Mouse (Mus musculus) spleen, adult 2 months (tissue): ENCODE data around the gene 1700001C02Rik. TPM values are rescaled to one million over a fixed set of nuclear protein-coding genes. Genes with fewer than 3 reads are reported as not detected.
A peak's percentile ranks its signal among the peaks of the same experiment; 100 is the strongest.

Source experiments
- DNase-seq, 2 experiments: peaks; one replicate each; pipeline versions ENCODE4 v3.0.0 to v3.0.0-alpha.2; 2012 to 2021; ENCODE audit warnings: low spot score in 2 of 2, low read depth in 1 of 2
- H3K27ac ChIP-seq: fragments of 200-500 bp; 2 replicates; pipeline ENCODE4 v1.5.1; 2012; ENCODE audit warnings: low read length, inconsistent platforms; ENCODE audit not compliant: insufficient read depth
- H3K27me3 ChIP-seq: fragments of 200-500 bp; 2 replicates; pipeline ENCODE4 v1.6.1; 2012; ENCODE audit warnings: mild to moderate bottlenecking, moderate library complexity, low read length, inconsistent platforms; ENCODE audit not compliant: control insufficient read depth, insufficient read depth
- H3K36me3 ChIP-seq: fragments of 200-500 bp; 2 replicates; pipeline ENCODE4 v1.6.1; 2012; ENCODE audit warnings: mild to moderate bottlenecking, low read length, inconsistent platforms; ENCODE audit not compliant: control insufficient read depth, insufficient read depth
- H3K4me1 ChIP-seq: fragments of 200-500 bp; 2 replicates; pipeline ENCODE4 v1.6.1; 2011; ENCODE audit warnings: inconsistent platforms; ENCODE audit not compliant: control insufficient read depth, insufficient read depth, insufficient read length
- H3K4me3 ChIP-seq: fragments of 200-500 bp; 2 replicates; pipeline ENCODE4 v1.5.1; 2011; ENCODE audit warnings: mild to moderate bottlenecking, inconsistent platforms; ENCODE audit not compliant: insufficient read depth, insufficient read length; ENCODE audit errors: extremely low read depth
- CTCF ChIP-seq: fragments of 200-500 bp; IDR thresholded peaks from 2 replicates; pipeline ENCODE4 v1.5.1; 2011; ENCODE audit warnings: mild to moderate bottlenecking, inconsistent platforms; ENCODE audit not compliant: insufficient read depth, insufficient read length, insufficient replicate concordance; ENCODE audit errors: extremely low read depth
- POLR2A ChIP-seq: fragments of 200-500 bp; IDR thresholded peaks from 2 replicates; pipeline ENCODE4 v1.6.1; 2011; ENCODE audit warnings: low read depth, low read length, inconsistent platforms
- WGBS: fragments of 180-500 bp; shearing (Covaris S2); methylation state at CpG from one replicate; pipeline ENCODE4 v1.1.7; 2018; 5-methylcytosine and 5-hydroxymethylcytosine counted together
- polyA plus RNA-seq: library from polyadenylated mRNA; depleted of rRNA; stranded (reverse); fragments of >200 nt; gene quantifications from 2 replicates; pipeline ENCODE4 v1.2.3, GENCODE M21; 2012; rRNA removed

Gene 1700001C02Rik
- polyA plus RNA-seq = not detected in 2 replicates

- Histone ChIP-seq H3K36me3 (no peaks in the 10 kb centered on the region), H3K27me3 (no peaks in the 10 kb centered on the region; the same call in 1 of the 2 replicates), H3K4me1 (no peaks in the 10 kb centered on the region), H3K4me3 (no peak within 1 kb of the TSS), H3K27ac (no peak within 1 kb of the TSS)
- no peak for DNase-seq
- WGBS = 21% methylated on average over 21 of the region's 21 CpGs
- TF ChIP-seq POLR2A (no peak), CTCF (no peak)
Measured at GRCm38 (mm10) chr5:30465861-30466260, at the start of gene 1700001C02Rik. Gene 1700001C02Rik, plus strand, starts transcription at chr5:30466047.

- Histone ChIP-seq H3K4me1 (no peaks in the 10 kb centered on the region), H3K36me3 (no peaks in the 10 kb centered on the region), H3K27me3 (no peaks in the 10 kb centered on the region), H3K27ac (no peak overlapping the region), H3K4me3 (no peak overlapping the region)
- 88% methylated on average over 5 of the region's 5 CpGs for WGBS
- TF ChIP-seq POLR2A (no peak), CTCF (no peak)
- DNase-seq = no peak
Measured at GRCm38 (mm10) chr5:30416665-30417064, 49.2 kb upstream of the 1700001C02Rik start.

- H3K4me3 ChIP-seq = no peak overlapping the region
- WGBS = 92% methylated on average over 4 of the region's 4 CpGs
- no peaks in the 10 kb centered on the region for H3K27me3 ChIP-seq
- H3K36me3 ChIP-seq = no peaks in the 10 kb centered on the region
- TF ChIP-seq CTCF = no peak
- no peak for TF ChIP-seq POLR2A
- no peak overlapping the region for H3K27ac ChIP-seq
- no peaks in the 10 kb centered on the region for H3K4me1 ChIP-seq
- no peak for DNase-seq
Measured at GRCm38 (mm10) chr5:30423121-30423520, 42.7 kb upstream of the 1700001C02Rik start.

- no peaks in the 10 kb centered on the region for H3K27me3 ChIP-seq
- TF ChIP-seq CTCF (peak; percentile 35; the same call in 1 of the 2 replicates), POLR2A (no peak)
- peak in 1 of 2 experiments; percentile 5 for DNase-seq
- no peak overlapping the region for H3K27ac ChIP-seq
- H3K4me1 ChIP-seq = no peaks in the 10 kb centered on the region
- H3K36me3 ChIP-seq = no peaks in the 10 kb centered on the region
- H3K4me3 ChIP-seq = no peak overlapping the region
- WGBS = 36% methylated on average over 8 of the region's 8 CpGs
Measured at GRCm38 (mm10) chr5:30423572-30424244, 42.1 kb upstream of the 1700001C02Rik start.

- no peak for TF ChIP-seq CTCF
- TF ChIP-seq POLR2A = no peak
Measured at GRCm38 (mm10) chr5:30427406-30427805, 38.4 kb upstream of the 1700001C02Rik start.

GRCm38 (mm10) chr5:30438931-30439330 lies 26.9 kb upstream of the 1700001C02Rik start:
- no peak for TF ChIP-seq POLR2A
- no peak for TF ChIP-seq CTCF
- Histone ChIP-seq H3K36me3 (no peaks in the 10 kb centered on the region), H3K4me3 (no peak overlapping the region), H3K27me3 (no peaks in the 10 kb centered on the region), H3K4me1 (no peaks in the 10 kb centered on the region), H3K27ac (no peak overlapping the region)
- 41% methylated on average over 2 of the region's 2 CpGs for WGBS
- DNase-seq = no peak

More at GRCm38 (mm10) chr5:30427406-30427805, 38.4 kb upstream of the 1700001C02Rik start:
- Histone ChIP-seq H3K27me3 (no peaks in the 10 kb centered on the region), H3K4me3 (no peak overlapping the region), H3K4me1 (no peaks in the 10 kb centered on the region), H3K27ac (no peak overlapping the region), H3K36me3 (no peaks in the 10 kb centered on the region)
- 86% methylated on average over 6 of the region's 6 CpGs for WGBS
- DNase-seq = no peak

GRCm38 (mm10) chr5:30440308-30440906 lies 25.4 kb upstream of the 1700001C02Rik start:
- Histone ChIP-seq H3K4me3 (no peak overlapping the region), H3K4me1 (no peaks in the 10 kb centered on the region), H3K27me3 (no peaks in the 10 kb centered on the region), H3K27ac (no peak overlapping the region), H3K36me3 (no peaks in the 10 kb centered on the region)
- DNase-seq = no peak
- no peak for TF ChIP-seq POLR2A
- TF ChIP-seq CTCF = no peak
- WGBS = 85% methylated on average over 8 of the region's 8 CpGs
